Mouse (Mus musculus) forebrain, embryonic 11.5 days (tissue): ENCODE measurements around the gene Nfyc. TPM values are rescaled to one million over a fixed set of nuclear protein-coding genes. Genes with fewer than 3 reads are reported as not detected.

Experiments
- ATAC-seq: fragments of 200-750 bp; cut with Nextera tagmentation; replicated peaks from 2 replicates; pipeline ENCODE4 v1.8.0; 2017; ENCODE audit warnings: moderate TSS enrichment; ENCODE audit not compliant: low FRiP score
- DNase-seq: peaks from one replicate; pipeline ENCODE4 v3.0.0-alpha.2; 2017; ENCODE audit warnings: low spot score
- H3K27ac ChIP-seq: fragments of 300-500 bp; sonication (generic); 2 replicates; pipeline ENCODE4 v1.5.1; 2014; ENCODE audit warnings: low read depth, low read length
- H3K27me3 ChIP-seq: fragments of 300-500 bp; sonication (generic); 2 replicates; pipeline ENCODE4 v1.6.1; 2014; ENCODE audit warnings: mild to moderate bottlenecking, low read length, mixed read lengths; ENCODE audit not compliant: control insufficient read depth, insufficient read depth
- H3K36me3 ChIP-seq: fragments of 300-500 bp; sonication (generic); 2 replicates; pipeline ENCODE4 v1.6.1; 2014; ENCODE audit warnings: mild to moderate bottlenecking, low read length, moderate library complexity, mixed read lengths; ENCODE audit not compliant: control insufficient read depth, insufficient read depth
- H3K4me1 ChIP-seq: fragments of 300-500 bp; sonication (generic); replicated peaks from 2 replicates; pipeline ENCODE4 v1.6.1; 2014; ENCODE audit warnings: low read length, mixed read lengths; ENCODE audit not compliant: control insufficient read depth, insufficient read depth
- H3K4me2 ChIP-seq: fragments of 300-500 bp; sonication (generic); 2 replicates; pipeline ENCODE4 v1.6.1; 2014; ENCODE audit warnings: low read depth, mild to moderate bottlenecking, low read length, moderate library complexity, mixed read lengths; ENCODE audit not compliant: severe bottlenecking
- H3K4me3 ChIP-seq: fragments of 300-500 bp; sonication (generic); 2 replicates; pipeline ENCODE4 v1.5.1; 2014; ENCODE audit warnings: low read depth, low read length
- H3K9ac ChIP-seq: fragments of 300-500 bp; sonication (generic); 2 replicates; pipeline ENCODE4 v1.6.1; 2014; ENCODE audit warnings: low read length
- H3K9me3 ChIP-seq: fragments of 300-500 bp; sonication (generic); 2 replicates; pipeline ENCODE4 v1.6.1; 2016; ENCODE audit warnings: low read length, mixed read lengths; ENCODE audit not compliant: control insufficient read depth
- WGBS: fragments of 180-500 bp; shearing (Covaris S2); extraction: QIAGEN DNeasy Blood & Tissue Kit; methylation state at CpG from one replicate; pipeline ENCODE4 v1.1.7; 2014; 5-methylcytosine and 5-hydroxymethylcytosine counted together
- polyA plus RNA-seq: library from polyadenylated mRNA; unstranded; fragments of >200 nt; fragmentation: Nextera tagmentation; extraction: Ambion mirVana; gene quantifications from 2 replicates; pipeline ENCODE4 v1.2.1, GENCODE M21; 2014

The Nfyc gene
- polyA plus RNA-seq, 1 experiment from 2014 or later, result 124 TPM

- no peak overlapping the region for H3K4me2 ChIP-seq
- ATAC-seq (no peak), DNase-seq (no peak)
- peaks cover 6% of the 10 kb centered on the region; the same call in 1 of the 2 replicates for H3K4me1 ChIP-seq
- H3K9me3 ChIP-seq, result no peaks in the 10 kb centered on the region
- no peak overlapping the region for H3K4me3 ChIP-seq
- H3K9ac ChIP-seq, result no peak overlapping the region
- no peak overlapping the region for H3K27ac ChIP-seq
- no peaks in the 10 kb centered on the region for H3K36me3 ChIP-seq
- peaks cover 13% of the 10 kb centered on the region; the same call in 1 of the 2 replicates for H3K27me3 ChIP-seq
- WGBS, result 83% methylated on average over 5 of the region's 5 CpGs
Measured at GRCm38 (mm10) chr4:120734012-120734622, 97.3 kb downstream of the Nfyc start.

- Histone ChIP-seq H3K27me3 (peaks cover 13% of the 10 kb centered on the region; the same call in 1 of the 2 replicates), H3K4me3 (no peak overlapping the region), H3K9me3 (no peaks in the 10 kb centered on the region), H3K4me1 (peaks cover 8% of the 10 kb centered on the region; the same call in 1 of the 2 replicates), H3K36me3 (no peaks in the 10 kb centered on the region), H3K9ac (no peak overlapping the region), H3K4me2 (no peak overlapping the region), H3K27ac (no peak overlapping the region)
- 82% methylated on average over 6 of the region's 6 CpGs for WGBS
- DNase-seq, result no peak
- no peak for ATAC-seq
Measured at GRCm38 (mm10) chr4:120732737-120733136, 98.6 kb downstream of the Nfyc start.

- H3K27me3 ChIP-seq, result peaks cover 13% of the 10 kb centered on the region; the same call in 1 of the 2 replicates
- WGBS, result under 1% methylated on average over 39 of the region's 40 CpGs
Measured at GRCm38 (mm10) chr4:120731030-120731644, 100.2 kb downstream of the Nfyc start.

GRCm38 (mm10) chr4:120730574-120730973, 100.8 kb downstream of the Nfyc start:
- Histone ChIP-seq H3K27ac (no peak overlapping the region), H3K9me3 (no peaks in the 10 kb centered on the region), H3K36me3 (no peaks in the 10 kb centered on the region), H3K4me3 (peak overlapping the region; percentile 44), H3K4me2 (peak overlapping the region; percentile 83), H3K27me3 (peaks cover 13% of the 10 kb centered on the region; the same call in 1 of the 2 replicates), H3K4me1 (peaks cover 8% of the 10 kb centered on the region; the same call in 1 of the 2 replicates), H3K9ac (peak overlapping the region; percentile 57; the same call in 1 of the 2 replicates)
- 28% methylated on average over 6 of the region's 6 CpGs for WGBS
- DNase-seq (no peak), ATAC-seq (peak; percentile 25)

More at GRCm38 (mm10) chr4:120731030-120731644, 100.2 kb downstream of the Nfyc start:
- H3K27ac ChIP-seq, result no peak overlapping the region
- peak; percentile 88 for ATAC-seq
- no peaks in the 10 kb centered on the region for H3K36me3 ChIP-seq
- H3K4me1 ChIP-seq, result peaks cover 8% of the 10 kb centered on the region; the same call in 1 of the 2 replicates
- H3K4me3 ChIP-seq, result peak overlapping the region; percentile 44
- DNase-seq, result peak; percentile 91
- peak overlapping the region; percentile 57; the same call in 1 of the 2 replicates for H3K9ac ChIP-seq
- peak overlapping the region; percentile 83 for H3K4me2 ChIP-seq
- no peaks in the 10 kb centered on the region for H3K9me3 ChIP-seq

GRCm38 (mm10) chr4:120730146-120730545, 101.2 kb downstream of the Nfyc start:
- Histone ChIP-seq H3K4me1 (peaks cover 8% of the 10 kb centered on the region; the same call in 1 of the 2 replicates), H3K4me3 (no peak overlapping the region), H3K27ac (no peak overlapping the region), H3K36me3 (no peaks in the 10 kb centered on the region), H3K9me3 (no peaks in the 10 kb centered on the region), H3K4me2 (no peak overlapping the region), H3K9ac (no peak overlapping the region), H3K27me3 (peaks cover 13% of the 10 kb centered on the region; the same call in 1 of the 2 replicates)
- no peak for ATAC-seq
- no peak for DNase-seq
- WGBS, result 76% methylated on average over 6 of the region's 6 CpGs

GRCm38 (mm10) chr4:120729441-120729840, 101.9 kb downstream of the Nfyc start:
- H3K4me1 ChIP-seq, result peaks cover 8% of the 10 kb centered on the region; the same call in 1 of the 2 replicates
- no peaks in the 10 kb centered on the region for H3K9me3 ChIP-seq
- ATAC-seq (no peak), DNase-seq (no peak)
- no peak overlapping the region for H3K4me2 ChIP-seq
- H3K4me3 ChIP-seq, result no peak overlapping the region
- WGBS, result 48% methylated on average over 6 of the region's 6 CpGs
- H3K9ac ChIP-seq, result no peak overlapping the region
- H3K27me3 ChIP-seq, result peaks cover 13% of the 10 kb centered on the region; the same call in 1 of the 2 replicates
- H3K36me3 ChIP-seq, result no peaks in the 10 kb centered on the region
- no peak overlapping the region for H3K27ac ChIP-seq

GRCm38 (mm10) chr4:120727842-120728241, 103.5 kb downstream of the Nfyc start:
- WGBS, result 81% methylated on average over 11 of the region's 11 CpGs
- Histone ChIP-seq H3K4me3 (no peak overlapping the region), H3K9me3 (no peaks in the 10 kb centered on the region), H3K4me2 (no peak overlapping the region), H3K4me1 (peaks cover 8% of the 10 kb centered on the region; the same call in 1 of the 2 replicates), H3K9ac (no peak overlapping the region), H3K27me3 (peaks cover 13% of the 10 kb centered on the region; the same call in 1 of the 2 replicates), H3K36me3 (no peaks in the 10 kb centered on the region), H3K27ac (no peak overlapping the region)
- ATAC-seq (no peak), DNase-seq (no peak)

GRCm38 (mm10) chr4:120726174-120726573, 105.2 kb downstream of the Nfyc start:
- Histone ChIP-seq H3K9me3 (no peaks in the 10 kb centered on the region), H3K4me1 (peaks cover 6% of the 10 kb centered on the region; the same call in 1 of the 2 replicates), H3K27me3 (peaks cover 3% of the 10 kb centered on the region; the same call in 1 of the 2 replicates), H3K4me3 (no peak overlapping the region), H3K36me3 (no peaks in the 10 kb centered on the region), H3K27ac (no peak overlapping the region), H3K4me2 (no peak overlapping the region), H3K9ac (no peak overlapping the region)
- ATAC-seq (no peak), DNase-seq (no peak)
- WGBS, result 64% methylated on average over 4 of the region's 4 CpGs
